Mouse (Mus musculus): ENCODE data around the gene Nxph3. TPM values are rescaled to one million over a fixed set of nuclear protein-coding genes. Genes with fewer than 3 reads are reported as not detected.

Gene Nxph3
- polyA plus RNA-seq, 1 experiment, result not detected

- Histone ChIP-seq H3K4me3 (ENCODE audit: insufficient read depth, low read depth, low read length) (no peak overlapping the region), H3K27ac (ENCODE audit: insufficient read depth, low read depth, low read length) (no peak overlapping the region), H3K4me1 (ENCODE audit: control insufficient read depth, insufficient read depth, low read length) (no peaks in the 10 kb centered on the region)
- WGBS, result 97% methylated on average over 3 of the region's 3 CpGs
- TF ChIP-seq POLR2A (IDR thresholded peaks at IDR 0.05; ENCODE audit: insufficient read depth, low read depth, low read length) (no peak), CTCF (IDR thresholded peaks at IDR 0.05; ENCODE audit: insufficient read depth, low read depth, low read length) (no peak)
Observed at GRCm38 (mm10) chr11:95462168-95462567, 52.2 kb downstream of the Nxph3 start.

GRCm38 (mm10) chr11:95460872-95461271 is 53.5 kb downstream of the Nxph3 start:
- H3K4me3 ChIP-seq (ENCODE audit: insufficient read depth, low read depth, low read length), result no peak overlapping the region
- no peak overlapping the region for H3K27ac ChIP-seq (ENCODE audit: insufficient read depth, low read depth, low read length)
- WGBS, result 80% methylated on average over 2 of the region's 2 CpGs
- TF ChIP-seq POLR2A (IDR thresholded peaks at IDR 0.05; ENCODE audit: insufficient read depth, low read depth, low read length) (no peak), CTCF (IDR thresholded peaks at IDR 0.05; ENCODE audit: insufficient read depth, low read depth, low read length) (no peak)
- H3K4me1 ChIP-seq (ENCODE audit: control insufficient read depth, insufficient read depth, low read length), result no peaks in the 10 kb centered on the region

Other genes starting within 250 kb of the Nxph3 start
- gene Kat7, start 204.3 kb downstream of the Nxph3 start, polyA plus RNA-seq (2012; ENCODE audit: insufficient read depth, insufficient read length, low replicate concordance, missing spikeins), result not detected in 2 replicates
- gene Fam117a, start 177.6 kb downstream of the Nxph3 start, polyA plus RNA-seq (2012; ENCODE audit: insufficient read depth, insufficient read length, low replicate concordance, missing spikeins), result not detected in 2 replicates
- not detected in 2 replicates for gene Slc35b1, start 129.9 kb downstream of the Nxph3 start, polyA plus RNA-seq (2012; ENCODE audit: insufficient read depth, insufficient read length, low replicate concordance, missing spikeins)
- not detected in 2 replicates for gene Spop, start 100.5 kb downstream of the Nxph3 start, polyA plus RNA-seq (2012; ENCODE audit: insufficient read depth, insufficient read length, low replicate concordance, missing spikeins)
- gene Ngfr, start 73.2 kb upstream of the Nxph3 start, polyA plus RNA-seq (2012; ENCODE audit: insufficient read depth, insufficient read length, low replicate concordance, missing spikeins), result not detected in 2 replicates
- gene Phb, start 152.4 kb upstream of the Nxph3 start, polyA plus RNA-seq (2012; ENCODE audit: insufficient read depth, insufficient read length, low replicate concordance, missing spikeins), result not detected in 2 replicates
- 93.0 TPM in 1 of 2 replicates, not detected in the other for gene Zfp652, start 198.1 kb upstream of the Nxph3 start, polyA plus RNA-seq (2012; ENCODE audit: insufficient read depth, insufficient read length, low replicate concordance, missing spikeins)
- gene B130006D01Rik, start 209.0 kb upstream of the Nxph3 start, polyA plus RNA-seq (2012; ENCODE audit: insufficient read depth, insufficient read length, low replicate concordance, missing spikeins), result not detected in 2 replicates